Mouse (Mus musculus) colon, adult 2 months (tissue): ENCODE results near the gene Cdh19. TPM values are rescaled to one million over a fixed set of nuclear protein-coding genes. Genes with fewer than 3 reads are reported as not detected.

Source experiments
- polyA plus RNA-seq: library from polyadenylated mRNA; depleted of rRNA; stranded (reverse); fragments of >200 nt; gene quantifications from 2 replicates; pipeline ENCODE4 v1.2.3, GENCODE M21; 2012; rRNA removed

Cdh19 gene
- 0.12 and 0.17 TPM in 2 replicates for polyA plus RNA-seq

DNA sequence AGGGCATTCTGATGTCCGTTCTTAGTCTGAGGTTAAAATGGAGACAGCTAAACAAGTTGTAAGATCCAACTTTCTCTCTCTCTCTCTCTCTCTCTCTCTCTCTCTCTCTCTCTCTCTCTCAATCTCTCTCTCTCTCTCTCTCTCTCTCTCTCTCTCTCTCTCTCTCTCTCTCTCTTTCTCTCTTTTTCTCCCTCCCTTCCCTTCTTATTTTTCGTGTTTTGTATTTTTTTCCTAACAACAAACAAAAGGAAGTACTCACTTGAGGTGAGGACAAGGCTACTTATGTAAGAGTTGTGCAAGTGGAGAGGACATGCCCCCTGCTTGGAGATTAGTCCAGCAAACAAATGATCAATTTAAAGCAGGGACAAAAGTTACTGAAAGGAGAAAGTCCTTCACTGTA, at the start of gene Cdh19:
Gene Cdh19 (minus strand): TSS at position 101 of the 400 bp plus-strand sequence.

